ENCODE assay signal across 10 mouse cellular contexts in the genomic region with DNA sequence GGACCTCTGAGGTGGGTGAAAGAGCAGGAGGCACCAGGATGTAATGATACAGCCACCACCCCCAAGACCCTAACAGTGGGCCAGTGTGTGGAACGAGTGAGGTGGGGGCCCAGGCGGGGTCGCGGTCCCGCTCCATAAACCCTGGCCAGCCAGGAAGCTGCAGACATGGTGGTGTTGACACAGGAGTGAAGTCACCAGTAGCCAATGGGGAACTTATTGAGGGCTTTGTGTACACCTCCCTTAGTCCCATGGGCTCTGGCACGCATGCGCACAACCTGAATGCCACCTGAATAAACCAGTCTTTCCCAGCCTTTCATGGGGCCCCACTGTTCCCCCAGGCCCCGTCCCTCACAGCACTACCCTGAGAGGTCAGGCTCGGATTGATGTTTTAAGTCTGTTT. TPM values are rescaled to one million over a fixed set of nuclear protein-coding genes. Genes with fewer than 3 reads are reported as not detected.
DNase-seq lines count a peak whose midpoint lies in the region; ATAC-seq and TF ChIP-seq lines count a peak whose summit lies in the region.
"Had no signal": no experiment of that assay in that cellular context is flagged by ENCODE, and none has a peak within 500 bp of the region (broad histone marks: within the 10 kb centered on the region; RNA-seq: fewer than 3 reads in every experiment).

No protein-coding gene starts in this region.

- peak overlapping the region; percentile 81 for H3K27ac ChIP-seq in forebrain, embryonic 10.5 days
- H3K27ac ChIP-seq in forebrain, embryonic 12.5 days, result no peak overlapping the region; the same call in 1 of the 2 replicates
- H3K27ac ChIP-seq in lung, embryonic 15.5 days, result peak overlapping the region; percentile 96
- H3K27ac ChIP-seq in limb, embryonic 10.5 days, result peak overlapping the region; percentile 91
- peak overlapping the region; percentile 95 for H3K27ac ChIP-seq in stomach, embryonic 14.5 days (ENCODE audit: low read length)

- 87% methylated on average over 9 of the region's 9 CpGs for WGBS in forebrain, embryonic 10.5 days
- 91% methylated on average over 9 of the region's 9 CpGs for WGBS in forebrain, embryonic 12.5 days
- 53% methylated on average over 9 of the region's 9 CpGs for WGBS in lung, embryonic 15.5 days
- 71% methylated on average over 9 of the region's 9 CpGs for WGBS in lung, adult 2 months
- 77% methylated on average over 9 of the region's 9 CpGs for WGBS in limb, embryonic 10.5 days
- WGBS in stomach, embryonic 14.5 days, result 59% methylated on average over 9 of the region's 9 CpGs

- no peak overlapping the region for H3K4me2 ChIP-seq in forebrain, embryonic 12.5 days
- no peak overlapping the region for H3K4me2 ChIP-seq in lung, embryonic 15.5 days
- no peak overlapping the region for H3K4me2 ChIP-seq in stomach, embryonic 14.5 days (replicated peaks; ENCODE audit: low read depth, low read length)

- no peak for DNase-seq in forebrain, embryonic 10.5 days (ENCODE audit: extremely low spot score, low spot score)
- DNase-seq in lung, adult 2 months, result no peak
- DNase-seq in limb, embryonic 10.5 days (ENCODE audit: low spot score), result no peak
- no peak for DNase-seq in thymus, postnatal 10 days (ENCODE audit: low spot score in 2 of 2)
- DNase-seq in urinary bladder, postnatal 4 days (ENCODE audit: low spot score in 2 of 2), result no peak
- DNase-seq: heart, postnatal 10 days had no signal

- no peak for TF ChIP-seq CTCF in lung, adult 2 months (IDR thresholded peaks at IDR 0.05; ENCODE audit: insufficient read depth, low read length)

- H3K4me1 ChIP-seq in forebrain, embryonic 10.5 days, result peaks cover 66% of the 10 kb centered on the region
- peaks cover 31% of the 10 kb centered on the region for H3K4me1 ChIP-seq in forebrain, embryonic 12.5 days
- peaks cover 70% of the 10 kb centered on the region for H3K4me1 ChIP-seq in lung, embryonic 15.5 days
- no peaks in the 10 kb centered on the region for H3K4me1 ChIP-seq in lung, adult 2 months (ENCODE audit: control insufficient read depth, insufficient read depth, low read length)
- peaks cover 86% of the 10 kb centered on the region for H3K4me1 ChIP-seq in limb, embryonic 10.5 days
- H3K4me1 ChIP-seq in stomach, embryonic 14.5 days (ENCODE audit: control insufficient read depth, insufficient read depth, low read length), result peaks cover 81% of the 10 kb centered on the region

- H3K9me3 ChIP-seq in forebrain, embryonic 10.5 days, result no peaks in the 10 kb centered on the region
- no peaks in the 10 kb centered on the region for H3K9me3 ChIP-seq in forebrain, embryonic 12.5 days
- no peaks in the 10 kb centered on the region for H3K9me3 ChIP-seq in lung, embryonic 15.5 days
- H3K9me3 ChIP-seq in limb, embryonic 10.5 days (replicated peaks), result no peaks in the 10 kb centered on the region
- no peaks in the 10 kb centered on the region for H3K9me3 ChIP-seq in stomach, embryonic 14.5 days (ENCODE audit: control insufficient read depth, low read depth, low read length)

- ATAC-seq in forebrain, embryonic 12.5 days (ENCODE audit: low FRiP score), result no peak
- ATAC-seq in lung, embryonic 15.5 days (ENCODE audit: borderline replicate concordance, extremely low read depth, low FRiP score, low TSS enrichment), result peak; percentile 20
- ATAC-seq in stomach, embryonic 14.5 days (ENCODE audit: insufficient number of reproducible peaks, insufficient read depth, low FRiP score, low read depth), result peak; percentile 48
- ATAC-seq: forebrain, embryonic 14.5 days had no signal

- no peak overlapping the region for H3K9ac ChIP-seq in forebrain, embryonic 12.5 days
- H3K9ac ChIP-seq in lung, embryonic 15.5 days, result no peak overlapping the region
- H3K9ac ChIP-seq in stomach, embryonic 14.5 days (replicated peaks; ENCODE audit: low read depth, low read length), result no peak overlapping the region

- H3K36me3 ChIP-seq in forebrain, embryonic 10.5 days (replicated peaks), result no peaks in the 10 kb centered on the region
- H3K36me3 ChIP-seq in forebrain, embryonic 12.5 days (replicated peaks), result no peaks in the 10 kb centered on the region
- no peaks in the 10 kb centered on the region for H3K36me3 ChIP-seq in lung, embryonic 15.5 days
- peaks cover under 1% of the 10 kb centered on the region; the same call in 1 of the 2 replicates for H3K36me3 ChIP-seq in limb, embryonic 10.5 days
- H3K36me3 ChIP-seq in stomach, embryonic 14.5 days (ENCODE audit: control insufficient read depth, insufficient read depth, low read length), result 0 out of 2 replicates have a peak, but pooled peaks cover under 1% of the 10 kb centered on the region

- H3K4me3 ChIP-seq in forebrain, embryonic 10.5 days, result no peak overlapping the region
- no peak overlapping the region for H3K4me3 ChIP-seq in forebrain, embryonic 12.5 days (replicated peaks)
- H3K4me3 ChIP-seq in lung, embryonic 15.5 days, result no peak overlapping the region
- H3K4me3 ChIP-seq in lung, adult 2 months (replicated peaks; ENCODE audit: extremely low read depth, low read depth, low read length), result no peak overlapping the region
- no peak overlapping the region for H3K4me3 ChIP-seq in limb, embryonic 10.5 days
- no peak overlapping the region for H3K4me3 ChIP-seq in stomach, embryonic 14.5 days (ENCODE audit: low read depth, low read length)

- TF ChIP-seq POLR2A in lung, adult 2 months (IDR thresholded peaks at IDR 0.05; ENCODE audit: borderline replicate concordance, extremely low read depth, low read depth, low read length), result no peak

- H3K27me3 ChIP-seq in forebrain, embryonic 10.5 days (ENCODE audit: poor library complexity, severe bottlenecking), result no peaks in the 10 kb centered on the region
- H3K27me3 ChIP-seq in forebrain, embryonic 12.5 days, result peaks cover 6% of the 10 kb centered on the region
- H3K27me3 ChIP-seq in lung, embryonic 15.5 days, result no peaks in the 10 kb centered on the region
- no peaks in the 10 kb centered on the region for H3K27me3 ChIP-seq in limb, embryonic 10.5 days (ENCODE audit: low read depth, poor library complexity, severe bottlenecking)
- H3K27me3 ChIP-seq in stomach, embryonic 14.5 days (ENCODE audit: control insufficient read depth, insufficient read depth, low read length), result no peaks in the 10 kb centered on the region

RNA-seq across cellular contexts. Expression of a gene that starts 38.1 kb away (rescaled TPM):
- polyA plus RNA-seq in forebrain, embryonic 10.5 days (2016; fragmentation: Nextera tagmentation; extraction: Ambion mirVana), result 15.8 and 16.1 TPM in 2 replicates
- polyA plus RNA-seq in forebrain, embryonic 12.5 days (2016; fragmentation: Nextera tagmentation; extraction: Ambion mirVana), result 10.8 and 15.9 TPM in 2 replicates
- polyA plus RNA-seq in lung, embryonic 15.5 days (2015; fragmentation: Nextera tagmentation; extraction: Ambion mirVana), result 22.8 and 28.3 TPM in 2 replicates
- 8.0 and 10.3 TPM in 2 replicates for polyA plus RNA-seq in lung, adult 2 months (2012; rRNA removed)
- 25.9 and 33.7 TPM in 2 replicates for polyA plus RNA-seq in limb, embryonic 10.5 days (2016; fragmentation: Nextera tagmentation; extraction: Ambion mirVana)
- 32.6 and 35.6 TPM in 2 replicates for polyA plus RNA-seq in stomach, embryonic 14.5 days (2014; fragmentation: Nextera tagmentation; extraction: Ambion mirVana)
